Mouse (Mus musculus) Patski (cell line): ENCODE data around the gene Kcnd3. TPM values are rescaled to one million over a fixed set of nuclear protein-coding genes. Genes with fewer than 3 reads are reported as not detected.

Experiments
- ATAC-seq: fragments of 100-300 bp; one replicate; pipeline ENCODE4 v1.8.0; 2021
- CTCF ChIA-PET: fragments of 350-600 bp; sonication (Branson Sonifier 250); formaldehyde crosslinking; loops from one replicate; lab custom pipeline; 2022; ENCODE audit warnings: inconsistent platforms; lab: Charles Lee
- POLR2A ChIA-PET: fragments of 350-600 bp; sonication (Branson Sonifier 250); formaldehyde crosslinking; loops from one replicate; lab custom pipeline; 2022; ENCODE audit warnings: antibody characterized with exemption, inconsistent platforms; lab: Charles Lee
- DNase-seq: peaks from one replicate; pipeline ENCODE4 v3.0.0-alpha.2; 2011; ENCODE audit warnings: low read depth, low spot score
- H3K27me3 ChIP-seq: fragments of 371-371 bp; one replicate; pipeline ENCODE4 v1.5.1; 2021
- CTCF ChIP-seq: fragments of 100-300 bp; IDR thresholded peaks from one replicate; pipeline ENCODE4 v1.5.1; 2021
- in situ Hi-C: fragments of 300-500 bp; cut with MboI; formaldehyde crosslinking; loops from 3 replicates; pipeline ENCODE4 v1.11.1; 2018; ENCODE audit warnings: low pct_unique_long_range_greater_than_20kb, mixed read lengths
- polyA plus RNA-seq: library from polyadenylated mRNA; unstranded; gene quantifications from one replicate; pipeline ENCODE4 v1.2.3, GENCODE M21; 2021

Kcnd3 gene
- polyA plus RNA-seq, 1 experiment from 2014 or later: 8.3 TPM

- CTCF ChIA-PET: interaction anchor here (1.5 kb wide), 1 partner anchor 21 kb away, joined by 3 read pairs; no protein-coding TSS in a partner anchor
- ATAC-seq (no peak), DNase-seq (no peak)
- peaks cover 4% of the 10 kb centered on the region for H3K27me3 ChIP-seq
- TF ChIP-seq CTCF: no peak
- in situ Hi-C loops: no loop called here
- POLR2A ChIA-PET: no interaction called here
These were observed 119.8 kb downstream of the Kcnd3 start for GRCm38 (mm10) chr3:105571944-105572343.

DNA sequence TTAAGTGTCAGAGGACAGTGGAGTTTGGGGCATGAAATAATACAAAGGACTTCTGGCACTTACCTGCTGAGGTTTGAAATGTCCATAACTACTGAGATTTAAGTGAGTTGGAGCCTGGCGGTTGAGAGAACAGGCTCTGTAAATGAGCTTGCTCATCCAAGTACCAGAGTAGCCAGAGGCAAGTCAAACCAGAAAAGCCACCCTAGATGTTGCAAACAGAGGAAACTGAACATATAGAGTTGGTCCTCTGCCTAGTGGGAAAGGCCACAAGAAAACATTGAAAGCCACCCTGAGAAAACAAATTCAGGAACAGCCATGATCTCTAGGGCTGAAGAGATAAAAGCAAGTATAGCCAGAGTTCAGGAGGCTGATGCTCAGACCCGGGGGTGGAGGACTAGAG is 121.0 kb downstream of the Kcnd3 start:
- TF ChIP-seq CTCF: no peak
- DNase-seq: no peak
- ChIA-PET CTCF (interaction anchor here (1.5 kb wide), 1 partner anchor 11 kb away, joined by 3 read pairs; no protein-coding TSS in a partner anchor), POLR2A (no interaction called here)
- ATAC-seq: no peak
- in situ Hi-C loops: no loop called here
- peaks cover 4% of the 10 kb centered on the region for H3K27me3 ChIP-seq

DNA sequence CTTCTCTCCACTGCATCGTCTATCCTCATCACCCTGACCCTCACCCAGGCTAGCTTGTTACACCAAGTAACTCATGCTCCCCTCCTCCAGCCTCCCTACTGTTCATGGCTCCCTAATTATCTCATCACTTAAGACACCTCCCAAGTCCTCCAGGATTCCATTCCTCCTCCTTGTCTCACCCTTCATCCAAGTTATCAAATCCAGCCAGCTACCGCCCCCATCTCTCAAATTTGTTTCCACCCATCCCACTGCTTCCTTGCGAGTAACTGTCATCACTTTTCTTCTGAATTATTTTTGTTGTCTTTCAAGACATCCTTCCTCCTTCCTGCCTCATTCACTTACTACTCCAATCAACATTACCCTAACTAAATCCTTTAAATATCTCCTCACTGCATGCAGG is 126.2 kb downstream of the Kcnd3 start:
- DNase-seq (no peak), ATAC-seq (no peak)
- peaks cover 1% of the 10 kb centered on the region for H3K27me3 ChIP-seq
- TF ChIP-seq CTCF: no peak
- in situ Hi-C loops: no loop called here
- CTCF ChIA-PET: no interaction called here
- POLR2A ChIA-PET: no interaction called here

DNA sequence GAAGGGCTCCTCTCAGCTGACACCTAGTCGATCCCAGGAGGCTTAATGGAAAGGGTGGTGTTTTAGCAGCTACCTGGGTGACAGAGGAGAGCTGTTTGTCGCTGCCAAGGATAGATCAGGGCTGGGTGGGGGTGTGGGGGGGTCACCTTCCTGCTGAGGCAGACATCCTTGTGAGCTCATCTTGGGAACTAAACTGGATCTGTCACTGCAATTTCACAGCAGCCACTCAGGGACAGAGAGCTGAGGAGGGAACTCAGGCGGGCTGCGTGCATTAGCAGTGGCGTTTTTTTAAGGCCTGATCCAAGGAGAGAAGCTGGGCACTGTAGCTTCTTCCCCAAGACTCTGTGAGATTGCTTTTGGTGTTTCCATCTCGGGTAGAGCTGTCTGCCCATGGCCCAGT is 129.0 kb downstream of the Kcnd3 start:
- DNase-seq (no peak), ATAC-seq (no peak)
- peaks cover 3% of the 10 kb centered on the region for H3K27me3 ChIP-seq
- ChIA-PET CTCF (no interaction called here), POLR2A (no interaction called here)
- in situ Hi-C loops: no loop called here
- TF ChIP-seq CTCF: no peak

- ChIA-PET CTCF (no interaction called here), POLR2A (no interaction called here)
- ATAC-seq: no peak
- no peak for DNase-seq
- no peak for TF ChIP-seq CTCF
- H3K27me3 ChIP-seq: peaks cover 3% of the 10 kb centered on the region
- in situ Hi-C loops: no loop called here
These were observed 133.6 kb downstream of the Kcnd3 start for GRCm38 (mm10) chr3:105585734-105586159.

DNA sequence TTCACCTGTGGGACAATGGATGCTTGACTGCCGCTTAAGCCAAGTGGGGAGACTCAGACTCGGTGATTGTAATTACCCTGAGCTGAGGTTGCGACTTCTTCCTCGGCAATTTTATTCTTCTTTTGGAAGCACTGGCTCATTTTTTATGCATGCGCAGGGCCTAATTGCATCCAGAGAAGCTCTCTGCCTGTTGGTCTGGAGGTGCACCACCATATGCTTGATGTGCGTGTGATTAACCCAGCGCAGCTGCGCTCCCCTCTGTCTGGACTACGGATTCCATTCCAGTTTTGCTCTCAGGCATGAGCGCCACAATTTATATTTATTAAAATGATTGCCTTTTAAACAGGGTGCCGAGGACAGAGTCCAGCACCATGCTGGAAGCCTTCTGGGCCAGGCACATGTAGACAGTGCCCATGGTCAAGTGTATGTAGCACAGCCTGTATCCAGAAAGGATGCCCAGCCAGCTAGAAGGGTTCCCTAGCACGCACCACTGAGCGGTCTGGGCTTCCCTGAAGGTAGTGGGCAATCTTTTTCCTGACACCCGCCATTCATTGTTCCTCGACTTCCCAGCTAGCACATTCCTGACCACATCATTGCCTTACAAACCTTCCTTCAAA is 138.0 kb downstream of the Kcnd3 start:
- POLR2A ChIA-PET: no interaction called here
- DNase-seq: no peak
- H3K27me3 ChIP-seq: no peaks in the 10 kb centered on the region
- CTCF ChIA-PET: interaction anchor here (1.9 kb wide), 1 partner anchor 11 kb away, joined by 5 read pairs; no protein-coding TSS in a partner anchor
- no peak for TF ChIP-seq CTCF
- ATAC-seq: no peak
- in situ Hi-C loops: no loop called here

- H3K27me3 ChIP-seq: no peaks in the 10 kb centered on the region
- ATAC-seq (no peak), DNase-seq (no peak)
- in situ Hi-C loops: no loop called here
- ChIA-PET CTCF (no interaction called here), POLR2A (interaction anchor here (0.7 kb wide), 1 partner anchor 10 kb away, joined by 3 read pairs; no protein-coding TSS in a partner anchor)
- no peak for TF ChIP-seq CTCF
These were observed 139.6 kb downstream of the Kcnd3 start for GRCm38 (mm10) chr3:105591766-105592165.

DNA sequence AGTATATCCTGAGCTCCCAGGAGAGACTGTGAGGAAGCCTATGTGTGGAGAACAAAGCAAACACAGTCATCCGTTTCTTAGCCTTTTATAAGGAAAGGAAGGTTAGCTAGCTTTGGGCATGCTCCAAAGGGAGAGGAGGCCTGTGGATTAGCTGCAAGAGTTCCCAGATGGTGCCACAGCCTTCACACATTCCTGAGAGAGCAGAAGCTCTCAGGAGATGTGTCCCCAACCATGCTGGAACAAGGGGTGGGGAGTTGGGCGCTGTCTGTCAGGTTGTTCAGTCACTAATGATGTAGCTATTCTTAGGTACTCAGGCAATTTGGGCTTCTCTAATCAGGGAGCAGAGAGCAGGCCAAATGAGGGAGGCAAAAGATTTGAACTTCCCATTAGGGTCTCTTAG is 140.1 kb downstream of the Kcnd3 start:
- no peaks in the 10 kb centered on the region for H3K27me3 ChIP-seq
- ChIA-PET CTCF (interaction anchor here (1.5 kb wide), 1 partner anchor 21 kb away, joined by 3 read pairs; no protein-coding TSS in a partner anchor), POLR2A (interaction anchor here (0.7 kb wide), 1 partner anchor 10 kb away, joined by 3 read pairs; no protein-coding TSS in a partner anchor)
- TF ChIP-seq CTCF: no peak
- in situ Hi-C loops: no loop called here
- ATAC-seq (no peak), DNase-seq (no peak)

DNA sequence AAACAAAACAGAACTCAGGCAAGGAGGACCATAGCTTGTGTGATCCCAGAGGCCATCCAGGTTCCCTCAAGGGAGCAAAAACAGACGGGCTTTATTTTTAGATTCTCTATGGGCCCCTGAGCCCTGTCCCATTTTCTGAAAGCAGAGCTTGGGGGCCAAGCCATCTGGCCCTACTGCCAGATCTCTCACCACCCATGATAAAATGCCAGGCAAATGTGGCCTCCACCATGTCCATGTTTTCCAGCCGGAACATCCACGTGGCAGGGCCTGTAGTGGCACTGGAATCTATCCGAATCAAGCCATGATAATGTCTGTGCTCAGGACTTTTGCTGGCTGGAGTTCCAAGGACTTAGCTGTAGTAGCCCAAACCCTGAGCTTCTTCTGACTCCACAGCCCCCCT is 148.4 kb downstream of the Kcnd3 start:
- no peak for DNase-seq
- ATAC-seq: no peak
- ChIA-PET POLR2A (no interaction called here), CTCF (interaction anchor here (1.3 kb wide), 1 partner anchor 11 kb away, joined by 5 read pairs; no protein-coding TSS in a partner anchor)
- TF ChIP-seq CTCF: no peak
- in situ Hi-C loops: no loop called here
- H3K27me3 ChIP-seq: no peaks in the 10 kb centered on the region

GRCm38 (mm10) chr3:105602966-105603365 is 150.8 kb downstream of the Kcnd3 start:
- ChIA-PET POLR2A (no interaction called here), CTCF (no interaction called here)
- no peak for TF ChIP-seq CTCF
- in situ Hi-C loops: no loop called here
- no peaks in the 10 kb centered on the region for H3K27me3 ChIP-seq
- DNase-seq (no peak), ATAC-seq (no peak)

GRCm38 (mm10) chr3:105605726-105606125 is 153.6 kb downstream of the Kcnd3 start:
- DNase-seq (no peak), ATAC-seq (no peak)
- ChIA-PET CTCF (no interaction called here), POLR2A (no interaction called here)
- no peak for TF ChIP-seq CTCF
- no peaks in the 10 kb centered on the region for H3K27me3 ChIP-seq
- in situ Hi-C loops: no loop called here
